Mouse (Mus musculus) left cerebral cortex, postnatal 14 days (tissue): ENCODE data around the gene Supt6. TPM values are rescaled to one million over a fixed set of nuclear protein-coding genes. Genes with fewer than 3 reads are reported as not detected.

ENCODE experiments used
- DNase-seq, 2 experiments: peaks; one replicate each; pipeline ENCODE4 v3.0.0; 2021 to 2022; ENCODE audit warnings: low spot score in 2 of 2, mixed read lengths in 1 of 2
- intact Hi-C: fragments of 180-260 bp; cut with DNase I; formaldehyde crosslinking; loops from one replicate; pipeline ENCODE4 v1.15.1; 2025
- microRNA-seq, 2 experiments: library from miRNA; unstranded; fragments of <30 nt; microRNA quantifications; one replicate each; pipeline ENCODE4 v1.2.0; 2022
- total RNA-seq, 2 experiments: library from RNA; stranded (reverse); gene quantifications; 2 replicates each; pipeline ENCODE4 v1.2.3; 2021

Supt6 gene
- total RNA-seq, 2 experiments from 2014 or later = 89.6 to 96.1 TPM

GRCm38 (mm10) chr11:78160171-78160570 lies 85.6 kb downstream of the Supt6 start:
- no peak for DNase-seq

GRCm38 (mm10) chr11:78159557-78159956 lies 86.2 kb downstream of the Supt6 start:
- intact Hi-C loops = no loop called here
- no peak for DNase-seq

More at GRCm38 (mm10) chr11:78160171-78160570, 85.6 kb downstream of the Supt6 start:
- intact Hi-C loops = no loop called here

- DNase-seq = peak; percentile 85 to 94
- intact Hi-C loops = no loop called here
Measured at GRCm38 (mm10) chr11:78159096-78159495, 86.7 kb downstream of the Supt6 start.

Small RNAs within 50 kb of the gene (microRNA-seq; reads per million reads assigned to microRNA genes)
- 1.3 to 3.7 reads per million in 2 experiments for gene Mir7653

Other genes starting within 250 kb of the Supt6 start
- 10 to 100 TPM; 14.8 to 16.4 TPM for gene Dhrs13, start 213.7 kb downstream of the Supt6 start, total RNA-seq
- 100 to 1,000 TPM; 118 to 121 TPM for gene Flot2, start 208.1 kb downstream of the Supt6 start, total RNA-seq
- gene Eral1, start 165.6 kb downstream of the Supt6 start, total RNA-seq = 10 to 100 TPM; 18.9 to 19.5 TPM
- 10 to 100 TPM; 28.8 to 29.9 TPM for gene Fam222b, start 151.3 kb downstream of the Supt6 start, total RNA-seq
- gene Traf4, start 80.4 kb downstream of the Supt6 start, total RNA-seq = 10 to 100 TPM; 20.7 to 23.3 TPM
- 1 to 10 TPM; 3.3 to 3.5 TPM for gene Nek8, start 69.3 kb downstream of the Supt6 start, total RNA-seq
- 10 to 100 TPM; 27.4 to 29.6 TPM for gene Tlcd1, start 69.3 kb downstream of the Supt6 start, total RNA-seq
- 100 to 1,000 TPM; 643 to 660 TPM for gene Rpl23a, start 62.4 kb downstream of the Supt6 start, total RNA-seq
- gene Rab34, start 57.6 kb downstream of the Supt6 start, total RNA-seq = 10 to 100 TPM; 32.6 to 34.5 TPM
- gene Proca1, start 52.6 kb downstream of the Supt6 start, total RNA-seq = 1 to 10 TPM; 5.1 to 6.7 TPM
- 10 to 100 TPM; 67.7 to 70.3 TPM for gene Sdf2, start 241 bp downstream of the Supt6 start, total RNA-seq
- gene 2610507B11Rik, start 15.8 kb upstream of the Supt6 start, total RNA-seq = 100 to 1,000 TPM; 171 to 187 TPM
- 1 to 10 TPM; 6.4 to 9.3 TPM for gene BC030499, start 44.9 kb upstream of the Supt6 start, total RNA-seq
- 1 to 10 TPM; 5.0 to 8.4 TPM for gene Spag5, start 55.5 kb upstream of the Supt6 start, total RNA-seq
- 100 to 1,000 TPM; 532 to 560 TPM for gene Aldoc, start 77.0 kb upstream of the Supt6 start, total RNA-seq
- gene Pigs, start 82.4 kb upstream of the Supt6 start, total RNA-seq = 10 to 100 TPM; 81.1 to 81.3 TPM
- gene Unc119, start 97.5 kb upstream of the Supt6 start, total RNA-seq = 10 to 100 TPM; 28.2 to 30.6 TPM
- gene Foxn1, start 140.6 kb upstream of the Supt6 start, total RNA-seq = not detected
- gene Slc13a2, start 176.2 kb upstream of the Supt6 start, total RNA-seq = not detected
- gene Slc46a1, start 219.7 kb upstream of the Supt6 start, total RNA-seq = 10 to 100 TPM; 10.2 to 10.5 TPM